Mouse (Mus musculus): ENCODE data around the gene Cdh23. TPM values are rescaled to one million over a fixed set of nuclear protein-coding genes. Genes with fewer than 3 reads are reported as not detected.

Gene Cdh23
- polyA plus RNA-seq, 1 experiment from 2014 or later: 0.25 TPM

GRCm38 (mm10) chr10:60473782-60474322 is 222.4 kb downstream of the Cdh23 start:
- H3K9me3 ChIP-seq (replicated peaks): no peaks in the 10 kb centered on the region
- no peaks in the 10 kb centered on the region for H3K36me3 ChIP-seq (replicated peaks)
- ATAC-seq (ENCODE audit: insufficient read depth): no peak
- no peak overlapping the region for H3K9ac ChIP-seq
- 56% methylated on average over 9 of the region's 9 CpGs for WGBS (ENCODE audit: insufficient replicate concordance)
- no peak overlapping the region for H3K4me3 ChIP-seq (replicated peaks)
- H3K4me1 ChIP-seq (replicated peaks): no peaks in the 10 kb centered on the region
- no peak overlapping the region for H3K27ac ChIP-seq (replicated peaks)
- H3K27me3 ChIP-seq: peaks cover 22% of the 10 kb centered on the region
- H3K4me2 ChIP-seq: no peak overlapping the region

DNA sequence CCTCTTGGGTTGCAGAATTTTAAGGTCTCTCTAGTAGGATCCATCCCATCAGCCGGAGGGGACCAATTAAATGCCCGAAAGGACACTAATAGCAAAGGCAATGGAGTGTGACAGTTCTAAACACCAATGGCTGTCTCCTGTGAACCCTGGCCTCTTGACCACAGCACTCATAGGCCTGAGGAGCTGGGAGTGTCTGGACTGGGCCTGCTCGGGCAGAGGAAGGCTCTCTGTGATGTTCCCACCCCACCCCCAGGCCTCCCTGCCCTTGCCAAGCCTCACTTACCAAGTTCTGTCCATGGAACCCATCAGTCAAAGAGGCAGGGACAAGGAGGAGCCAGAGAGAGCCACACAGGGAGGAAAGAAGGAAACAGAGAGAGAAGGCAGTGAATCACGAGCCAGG is 228.5 kb downstream of the Cdh23 start:
- no peak overlapping the region for H3K4me3 ChIP-seq (replicated peaks)
- H3K27ac ChIP-seq (replicated peaks): no peak overlapping the region
- no peaks in the 10 kb centered on the region for H3K4me1 ChIP-seq (replicated peaks)
- H3K27me3 ChIP-seq: no peaks in the 10 kb centered on the region
- no peaks in the 10 kb centered on the region for H3K9me3 ChIP-seq (replicated peaks)
- no peaks in the 10 kb centered on the region for H3K36me3 ChIP-seq (replicated peaks)
- H3K4me2 ChIP-seq: no peak overlapping the region
- 48% methylated on average over 4 of the region's 4 CpGs for WGBS (ENCODE audit: insufficient replicate concordance)
- no peak overlapping the region for H3K9ac ChIP-seq
- no peak for ATAC-seq (ENCODE audit: insufficient read depth)

DNA sequence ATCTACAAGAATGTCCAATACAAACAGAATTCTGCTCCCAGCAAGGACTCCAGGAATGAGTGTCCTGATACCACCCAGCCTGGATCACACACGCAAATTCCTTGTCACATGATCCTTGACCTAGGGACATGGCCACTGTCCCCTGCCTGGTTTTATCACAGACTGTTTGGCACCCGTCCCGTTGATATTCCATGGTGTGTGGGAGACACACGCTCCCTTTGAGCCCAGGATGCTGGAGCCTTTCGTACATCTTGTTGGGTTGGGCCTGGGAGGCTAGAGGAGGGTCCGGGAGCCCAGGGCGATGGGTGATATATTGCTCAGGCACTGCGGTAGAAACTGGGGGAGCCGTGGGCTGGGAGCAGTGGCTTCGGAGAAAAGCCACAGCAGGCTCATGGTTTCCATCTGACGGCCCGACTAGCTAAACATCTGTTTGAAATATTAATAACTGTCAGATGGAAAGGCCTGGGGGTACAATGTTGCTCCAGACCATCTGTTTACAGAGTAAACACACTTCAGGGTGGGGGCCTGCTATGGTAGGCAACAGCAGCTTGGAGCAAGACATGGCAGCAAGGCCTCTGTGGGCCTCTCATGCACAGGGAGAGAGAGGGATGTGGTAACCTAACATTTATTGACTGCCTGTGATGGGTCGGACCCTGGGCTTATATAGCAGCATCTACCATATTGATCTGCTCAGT is 232.2 kb downstream of the Cdh23 start:
- Histone ChIP-seq H3K27ac (replicated peaks) (no peak overlapping the region), H3K4me1 (replicated peaks) (no peaks in the 10 kb centered on the region)
- WGBS (ENCODE audit: insufficient replicate concordance): 68% methylated on average over 13 of the region's 13 CpGs

DNA sequence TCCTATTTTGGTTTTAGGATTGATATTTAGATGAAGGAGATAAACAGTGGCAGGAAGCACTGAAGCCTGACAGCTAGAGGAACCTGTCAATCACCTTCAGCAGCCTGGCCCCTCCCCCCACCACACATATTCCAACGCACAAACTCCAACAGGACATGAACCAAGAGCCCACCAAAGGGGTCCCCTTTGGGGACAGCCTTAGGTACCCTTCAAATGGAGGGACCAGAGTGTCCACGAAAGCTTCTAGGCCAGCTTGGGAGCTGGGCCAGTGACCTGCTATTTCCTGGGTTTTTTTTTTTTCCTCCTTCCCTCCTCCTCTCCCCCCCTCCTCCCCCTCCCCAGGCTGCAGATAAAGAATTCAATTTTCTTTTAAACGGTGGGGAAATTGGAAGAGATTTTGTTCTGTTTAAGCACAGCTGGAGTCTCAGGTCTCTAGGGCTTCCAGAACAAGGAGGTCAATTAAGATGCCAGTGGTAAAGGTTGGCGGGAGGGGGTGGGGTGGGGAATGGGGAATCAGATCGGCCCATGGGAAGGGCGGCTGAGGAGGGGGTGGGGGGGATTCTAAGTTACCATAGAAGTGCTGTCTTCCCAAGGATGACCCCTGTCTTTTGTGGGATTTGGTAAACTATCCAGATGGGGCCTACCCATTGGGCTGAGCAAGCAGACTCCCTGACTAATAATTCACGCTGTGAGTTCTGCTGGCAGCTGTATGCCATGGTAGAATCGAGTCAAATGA is 239.5 kb downstream of the Cdh23 start:
- H3K36me3 ChIP-seq (replicated peaks): no peaks in the 10 kb centered on the region
- no peak overlapping the region for H3K27ac ChIP-seq (replicated peaks)
- no peaks in the 10 kb centered on the region for H3K9me3 ChIP-seq (replicated peaks)
- no peaks in the 10 kb centered on the region for H3K27me3 ChIP-seq
- WGBS (ENCODE audit: insufficient replicate concordance): 30% methylated on average over 8 of the region's 8 CpGs
- H3K4me3 ChIP-seq (replicated peaks): no peak overlapping the region
- no peaks in the 10 kb centered on the region for H3K4me1 ChIP-seq (replicated peaks)
- H3K9ac ChIP-seq: no peak overlapping the region
- no peak overlapping the region for H3K4me2 ChIP-seq
- no peak for ATAC-seq (ENCODE audit: insufficient read depth)

More for the DNA sequence above, 232.2 kb downstream of the Cdh23 start:
- ATAC-seq (ENCODE audit: insufficient read depth): no peak
- Histone ChIP-seq H3K27me3 (no peaks in the 10 kb centered on the region), H3K9me3 (replicated peaks) (no peaks in the 10 kb centered on the region), H3K36me3 (replicated peaks) (no peaks in the 10 kb centered on the region), H3K9ac (no peak overlapping the region), H3K4me2 (no peak overlapping the region), H3K4me3 (replicated peaks) (no peak overlapping the region)

DNA sequence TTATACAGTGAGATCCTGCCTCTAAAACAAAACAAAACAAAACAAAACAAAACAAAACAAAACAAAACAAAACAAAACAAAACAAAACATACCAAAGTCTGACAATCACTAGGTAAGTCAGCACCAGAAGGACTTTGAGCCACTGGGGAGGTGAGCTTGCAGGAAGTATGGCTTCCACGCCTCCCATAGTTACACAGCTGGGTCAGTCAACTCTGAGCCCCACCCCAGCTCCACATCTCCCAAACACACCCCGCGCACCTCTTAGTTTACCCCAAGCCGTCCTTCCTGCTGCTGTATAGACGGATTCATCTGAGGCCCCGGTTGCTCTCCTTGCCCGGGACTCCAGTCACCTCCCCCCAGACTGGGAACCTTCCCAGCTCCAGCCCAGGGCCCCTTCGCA is 241.1 kb downstream of the Cdh23 start:
- WGBS (ENCODE audit: insufficient replicate concordance): 72% methylated on average over 8 of the region's 8 CpGs
- no peak for ATAC-seq (ENCODE audit: insufficient read depth)

DNA sequence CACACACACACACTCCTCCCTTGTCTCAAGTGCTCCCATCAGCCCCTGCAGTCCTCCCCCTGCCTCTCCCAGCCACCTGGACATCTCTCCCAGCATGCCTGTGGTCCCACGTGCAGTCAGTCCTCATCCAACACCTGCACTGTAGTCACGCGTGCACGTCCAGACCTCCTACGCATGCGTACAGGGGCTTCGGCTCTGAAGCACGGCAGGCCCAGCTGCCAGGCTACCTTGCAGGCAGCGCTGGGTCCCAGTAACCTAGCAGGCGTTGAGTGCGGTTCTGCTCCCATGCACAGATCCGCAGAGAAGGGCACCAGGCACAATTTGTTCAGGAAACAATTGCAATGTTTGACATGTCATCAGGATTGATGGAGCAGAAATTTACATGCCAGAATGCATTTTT is 249.1 kb downstream of the Cdh23 start:
- Histone ChIP-seq H3K27me3 (no peaks in the 10 kb centered on the region), H3K4me2 (no peak overlapping the region), H3K36me3 (replicated peaks) (no peaks in the 10 kb centered on the region), H3K4me3 (replicated peaks) (no peak overlapping the region), H3K4me1 (replicated peaks) (no peaks in the 10 kb centered on the region), H3K27ac (replicated peaks) (no peak overlapping the region), H3K9me3 (replicated peaks) (no peaks in the 10 kb centered on the region), H3K9ac (no peak overlapping the region)
- WGBS (ENCODE audit: insufficient replicate concordance): 74% methylated on average over 12 of the region's 12 CpGs
- ATAC-seq (ENCODE audit: insufficient read depth): no peak

More for the DNA sequence above, 241.1 kb downstream of the Cdh23 start:
- Histone ChIP-seq H3K4me1 (replicated peaks) (no peaks in the 10 kb centered on the region), H3K9me3 (replicated peaks) (no peaks in the 10 kb centered on the region), H3K36me3 (replicated peaks) (no peaks in the 10 kb centered on the region), H3K27me3 (no peaks in the 10 kb centered on the region), H3K4me2 (no peak overlapping the region), H3K4me3 (replicated peaks) (no peak overlapping the region), H3K9ac (no peak overlapping the region), H3K27ac (replicated peaks) (no peak overlapping the region)

GRCm38 (mm10) chr10:60445031-60445593 is 251.2 kb downstream of the Cdh23 start:
- no peaks in the 10 kb centered on the region for H3K36me3 ChIP-seq (replicated peaks)
- no peaks in the 10 kb centered on the region for H3K4me1 ChIP-seq (replicated peaks)
- H3K9me3 ChIP-seq (replicated peaks): no peaks in the 10 kb centered on the region
- H3K9ac ChIP-seq: no peak overlapping the region
- H3K4me3 ChIP-seq (replicated peaks): no peak overlapping the region
- no peak for ATAC-seq (ENCODE audit: insufficient read depth)
- H3K27me3 ChIP-seq: no peaks in the 10 kb centered on the region
- WGBS (ENCODE audit: insufficient replicate concordance): 45% methylated on average over 8 of the region's 8 CpGs
- no peak overlapping the region for H3K27ac ChIP-seq (replicated peaks)
- H3K4me2 ChIP-seq: no peak overlapping the region

- Histone ChIP-seq H3K27ac (replicated peaks) (no peak overlapping the region), H3K9me3 (replicated peaks) (no peaks in the 10 kb centered on the region), H3K27me3 (no peaks in the 10 kb centered on the region), H3K36me3 (replicated peaks) (no peaks in the 10 kb centered on the region), H3K4me3 (replicated peaks) (no peak overlapping the region), H3K4me2 (no peak overlapping the region), H3K4me1 (replicated peaks) (no peaks in the 10 kb centered on the region), H3K9ac (no peak overlapping the region)
- WGBS (ENCODE audit: insufficient replicate concordance): 5% methylated on average over 2 of the region's 2 CpGs
- no peak for ATAC-seq (ENCODE audit: insufficient read depth)
Observed at GRCm38 (mm10) chr10:60443078-60443477, 253.2 kb downstream of the Cdh23 start.

- WGBS (ENCODE audit: insufficient replicate concordance): 51% methylated on average over 4 of the region's 4 CpGs
- Histone ChIP-seq H3K4me2 (no peak overlapping the region), H3K9me3 (replicated peaks) (no peaks in the 10 kb centered on the region), H3K9ac (no peak overlapping the region), H3K27ac (replicated peaks) (no peak overlapping the region), H3K4me1 (replicated peaks) (no peaks in the 10 kb centered on the region), H3K36me3 (replicated peaks) (no peaks in the 10 kb centered on the region), H3K27me3 (no peaks in the 10 kb centered on the region), H3K4me3 (replicated peaks) (no peak overlapping the region)
- ATAC-seq (ENCODE audit: insufficient read depth): no peak
Observed at GRCm38 (mm10) chr10:60442321-60442720, 254.0 kb downstream of the Cdh23 start.

DNA sequence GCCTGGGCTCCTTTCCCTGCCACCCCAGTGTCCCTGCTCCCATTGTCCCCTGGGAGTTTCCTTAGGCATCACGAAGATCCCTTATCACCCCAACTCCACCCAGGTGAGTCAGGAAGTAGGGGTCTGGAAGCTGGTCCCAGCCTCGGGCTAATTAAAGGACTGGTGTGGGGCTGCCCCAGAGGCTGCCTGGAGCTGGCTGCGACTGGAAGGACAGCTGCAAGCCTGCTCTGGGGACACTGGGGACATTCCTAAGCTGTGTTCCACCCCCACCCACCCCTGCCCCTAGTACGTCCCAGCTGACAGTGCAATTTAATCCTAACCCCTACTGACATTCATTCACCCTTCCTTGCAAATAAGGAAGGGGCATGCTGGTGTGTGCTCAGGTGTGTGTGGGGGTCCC is 263.6 kb downstream of the Cdh23 start:
- no peak overlapping the region for H3K27ac ChIP-seq (replicated peaks)
- no peak for ATAC-seq (ENCODE audit: insufficient read depth)
- no peaks in the 10 kb centered on the region for H3K36me3 ChIP-seq (replicated peaks)
- no peaks in the 10 kb centered on the region for H3K27me3 ChIP-seq
- no peaks in the 10 kb centered on the region for H3K9me3 ChIP-seq (replicated peaks)
- H3K4me3 ChIP-seq (replicated peaks): no peak overlapping the region
- no peak overlapping the region for H3K9ac ChIP-seq
- no peaks in the 10 kb centered on the region for H3K4me1 ChIP-seq (replicated peaks)
- WGBS (ENCODE audit: insufficient replicate concordance): 28% methylated on average over 4 of the region's 4 CpGs
- no peak overlapping the region for H3K4me2 ChIP-seq

DNA sequence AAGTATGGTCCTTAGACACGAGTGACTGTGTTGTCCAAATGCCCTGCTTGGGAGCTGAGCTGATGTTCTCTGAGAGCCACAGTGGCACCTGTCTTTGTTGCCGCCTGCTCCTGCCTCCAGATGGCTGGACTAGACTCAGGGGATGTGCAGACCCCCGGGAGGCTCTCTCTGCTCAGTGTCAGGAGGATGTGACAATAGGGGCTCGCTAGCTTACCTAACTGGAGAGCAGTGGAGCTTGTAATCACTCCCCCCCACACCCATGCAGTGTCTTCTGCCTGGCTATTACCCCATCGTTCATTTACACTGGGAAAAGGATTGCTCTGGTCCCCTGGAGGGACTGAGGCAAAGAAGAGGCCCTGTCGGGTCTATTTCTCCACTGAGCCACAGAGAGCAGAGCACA is 265.7 kb downstream of the Cdh23 start:
- Histone ChIP-seq H3K4me3 (replicated peaks) (no peak overlapping the region), H3K9me3 (replicated peaks) (no peaks in the 10 kb centered on the region), H3K4me1 (replicated peaks) (no peaks in the 10 kb centered on the region), H3K9ac (no peak overlapping the region), H3K27ac (replicated peaks) (no peak overlapping the region), H3K27me3 (no peaks in the 10 kb centered on the region), H3K4me2 (no peak overlapping the region), H3K36me3 (replicated peaks) (no peaks in the 10 kb centered on the region)
- ATAC-seq (ENCODE audit: insufficient read depth): no peak
- 46% methylated on average over 6 of the region's 6 CpGs for WGBS (ENCODE audit: insufficient replicate concordance)

Measured in liver, embryonic 15.5 days (tissue).